Mouse (Mus musculus) CH12.LX (cell line): ENCODE data around the gene Hras.

Experiments
- BHLHE40 ChIP-seq: IDR thresholded peaks from 2 replicates; pipeline ENCODE4 v1.6.1; 2011; ENCODE audit warnings: mild to moderate bottlenecking, low read depth, low read length, improper control_type of control experiment
- CTCF ChIP-seq, 2 experiments: IDR thresholded peaks in 1 of 2; conservative IDR thresholded peaks in 1 of 2; 2 replicates each; pipeline ENCODE4 v1.5.1; 2011 to 2012; ENCODE audit warnings: low read depth in 2 of 2, low read length in 2 of 2, improper control_type of control experiment in 1 of 2, inconsistent platforms in 1 of 2, mild to moderate bottlenecking in 1 of 2, moderate library complexity in 1 of 2
- EP300 ChIP-seq: IDR thresholded peaks from 2 replicates; pipeline ENCODE4 v1.6.1; 2011; ENCODE audit warnings: low read length, improper control_type of control experiment
- JUND ChIP-seq: conservative IDR thresholded peaks from 2 replicates; pipeline ENCODE4 v1.6.1; 2011; ENCODE audit warnings: low read depth, low read length, improper control_type of control experiment
- KAT2A ChIP-seq: IDR thresholded peaks from 2 replicates; pipeline ENCODE4 v1.6.1; 2012; ENCODE audit warnings: low read length, improper control_type of control experiment, inconsistent platforms; ENCODE audit not compliant: insufficient replicate concordance
- MAX ChIP-seq: IDR thresholded peaks from 2 replicates; pipeline ENCODE4 v1.6.1; 2011; ENCODE audit warnings: low read length, improper control_type of control experiment
- MEF2A ChIP-seq: IDR thresholded peaks from 2 replicates; pipeline ENCODE4 v1.6.1; 2014; ENCODE audit warnings: low read depth, mild to moderate bottlenecking, inconsistent platforms, low read length, improper control_type of control experiment, borderline replicate concordance
- NRF1 ChIP-seq: IDR thresholded peaks from 2 replicates; pipeline ENCODE4 v1.6.1; 2014; ENCODE audit warnings: low read depth, mild to moderate bottlenecking, inconsistent platforms, low read length, improper control_type of control experiment, moderate library complexity
- POLR2A ChIP-seq: IDR thresholded peaks from 2 replicates; pipeline ENCODE4 v1.6.1; 2011; ENCODE audit warnings: low read depth, mild to moderate bottlenecking, improper control_type of control experiment, low read length
- POLR2AphosphoS2 ChIP-seq: IDR thresholded peaks from 2 replicates; pipeline ENCODE4 v1.6.1; 2011; ENCODE audit warnings: low read depth, low read length, improper control_type of control experiment
- RAD21 ChIP-seq: IDR thresholded peaks from 2 replicates; pipeline ENCODE4 v1.6.1; 2011; ENCODE audit warnings: low read depth, mild to moderate bottlenecking, low read length, improper control_type of control experiment, moderate library complexity
- SMC3 ChIP-seq: IDR thresholded peaks from 2 replicates; pipeline ENCODE4 v1.6.1; 2011; ENCODE audit warnings: low read depth, low read length, improper control_type of control experiment

GRCm38 (mm10) chr7:141194830-141195229 lies 1.0 kb upstream of the Hras start:
- no peak for TF ChIP-seq BHLHE40
- no peak for TF ChIP-seq MEF2A
- TF ChIP-seq CTCF (conservative IDR thresholded peaks at IDR 0.05 in 1 of 2, IDR thresholded peaks at IDR 0.05 in 1 of 2; ENCODE audit: low read depth in 2 of 2, low read length in 2 of 2): no peak
- TF ChIP-seq POLR2AphosphoS2: no peak
- TF ChIP-seq KAT2A: no peak
- TF ChIP-seq RAD21: no peak
- TF ChIP-seq POLR2A: peak; percentile 30; the same call in 1 of the 2 replicates
- no peak for TF ChIP-seq EP300
- TF ChIP-seq SMC3: no peak
- TF ChIP-seq MAX: no peak
- TF ChIP-seq JUND: no peak
- no peak for TF ChIP-seq NRF1
